Mouse (Mus musculus) liver, postnatal 0 days (tissue): ENCODE results near the gene Asap2.

Experiments
- CTCF ChIP-seq: sonication (generic); IDR thresholded peaks from 2 replicates; pipeline ENCODE4 v1.5.1; 2016; ENCODE audit warnings: antibody characterized with exemption, low read depth
- EP300 ChIP-seq: IDR thresholded peaks from 2 replicates; pipeline ENCODE4 v1.6.1; 2016; ENCODE audit warnings: antibody characterized with exemption, low read depth, mild to moderate bottlenecking

DNA sequence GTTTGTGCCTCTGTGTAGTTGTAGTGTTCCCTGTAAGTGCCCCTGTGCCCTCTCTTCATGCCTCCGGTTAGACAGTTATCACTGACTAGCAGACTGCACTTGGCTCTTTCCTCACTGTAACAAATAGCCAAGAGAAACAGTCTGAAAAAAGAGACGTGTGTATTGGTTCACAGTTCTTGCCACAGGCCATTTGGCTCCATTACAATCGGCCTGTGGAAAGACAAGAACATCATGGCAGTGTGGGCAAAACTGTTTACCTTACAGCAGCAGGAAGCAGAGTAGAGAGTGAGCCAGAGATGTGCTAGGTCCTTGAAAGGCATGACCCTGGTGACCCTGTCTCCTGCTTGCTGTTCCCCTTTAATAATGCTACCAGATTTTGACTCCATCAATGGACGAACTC is 271.3 kb downstream of the Asap2 start:
- TF ChIP-seq CTCF: no peak
- TF ChIP-seq EP300: no peak
